Mouse (Mus musculus) heart, adult 2 months (tissue): ENCODE measurements around the gene Gm20532.
A peak's percentile ranks its signal among the peaks of the same experiment; 100 is the strongest.

Experiments used
- CTCF ChIP-seq: fragments of 200-600 bp; IDR thresholded peaks from 2 replicates; pipeline ENCODE4 v1.8.1; 2022; ENCODE audit warnings: antibody characterized with exemption, mild to moderate bottlenecking, moderate library complexity
- EP300 ChIP-seq: fragments of 200-500 bp; IDR thresholded peaks from 2 replicates; pipeline ENCODE4 v1.6.1; 2011; ENCODE audit warnings: low read depth, low read length, control low read depth; ENCODE audit not compliant: insufficient read depth
- POLR2A ChIP-seq: fragments of 200-500 bp; IDR thresholded peaks from 2 replicates; pipeline ENCODE4 v1.6.1; 2011; ENCODE audit warnings: mild to moderate bottlenecking, low read depth, low read length, control low read depth; ENCODE audit not compliant: insufficient read depth

GRCm38 (mm10) chr2:26580751-26581150, 5.7 kb upstream of the Gm20532 start:
- TF ChIP-seq EP300, result peak; percentile 68; the same call in 1 of the 2 replicates
- TF ChIP-seq POLR2A, result peak; percentile 47; the same call in 1 of the 2 replicates
- TF ChIP-seq CTCF, result no peak
